Mouse (Mus musculus) cerebellum, adult (tissue): ENCODE results near the gene Tram2.

ENCODE experiments used
- ATAC-seq: cut with Nextera tagmentation; 2 replicates; pipeline ENCODE4 v1.9.2; 2017; ENCODE audit warnings: mild to moderate bottlenecking, moderate library complexity, mixed read lengths; ENCODE audit not compliant: insufficient number of reproducible peaks, low FRiP score, low TSS enrichment

Gene Tram2

DNA sequence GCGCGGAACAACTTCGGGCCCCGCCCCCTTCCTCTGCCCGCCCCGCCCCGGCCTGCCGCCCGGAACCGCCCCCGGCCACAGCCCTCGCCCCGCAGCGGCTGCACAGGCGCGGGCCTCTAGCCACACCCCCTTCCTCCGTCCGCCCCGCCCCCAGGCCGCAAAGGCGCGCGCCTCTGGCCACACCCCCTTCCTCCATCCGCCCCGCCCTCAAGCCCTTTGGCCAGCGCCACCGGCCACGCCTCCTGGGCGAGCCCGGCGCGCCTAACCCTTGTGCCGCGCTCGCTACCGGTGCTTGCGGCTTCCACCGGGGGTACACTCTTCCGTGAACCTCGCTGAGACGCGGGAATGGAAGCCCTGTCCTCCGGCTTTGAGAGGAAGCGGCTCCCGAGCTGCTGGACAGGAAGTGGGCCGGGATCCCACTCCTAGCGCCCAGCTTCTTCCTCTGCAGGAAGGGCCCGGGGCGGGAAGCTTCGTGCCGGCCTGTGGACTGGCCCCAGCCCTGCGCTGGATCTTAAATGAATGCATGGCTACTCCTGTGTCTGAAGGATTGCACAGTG is at the start of gene Tram2:
Gene Tram2 (minus strand): TSS at position 13 of the 557 bp plus-strand sequence.
- ATAC-seq = peak; percentile 81

DNA sequence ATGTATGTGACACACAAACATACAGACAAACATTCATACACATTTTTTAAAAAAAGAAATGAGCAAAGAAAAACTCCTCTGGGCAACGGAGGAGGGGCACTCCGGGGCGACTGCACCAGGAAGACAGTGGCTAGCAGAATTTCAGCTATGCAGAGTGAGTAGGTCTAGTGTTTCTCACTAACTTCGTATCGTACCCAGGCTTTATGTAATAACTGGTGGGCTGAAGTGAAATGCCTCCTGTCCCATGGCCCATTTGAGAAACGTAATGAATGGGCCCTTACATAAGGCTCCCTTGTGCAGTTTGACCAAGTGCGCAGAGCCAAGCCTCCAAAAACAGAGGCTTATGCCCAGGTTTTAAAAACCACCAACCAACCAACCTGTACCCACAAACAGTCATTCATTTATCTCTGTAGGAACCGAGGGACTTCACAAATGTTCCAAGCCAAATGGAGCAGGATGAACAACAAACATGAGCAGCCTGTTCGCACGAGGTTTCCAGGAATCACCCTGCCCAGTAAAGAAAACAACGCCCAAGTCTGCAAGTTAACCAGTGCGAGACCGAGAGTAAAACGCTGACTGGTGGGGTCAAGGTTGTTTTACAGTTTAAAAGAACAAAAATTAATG is 45.8 kb upstream of the Tram2 start:
- no peak for ATAC-seq

DNA sequence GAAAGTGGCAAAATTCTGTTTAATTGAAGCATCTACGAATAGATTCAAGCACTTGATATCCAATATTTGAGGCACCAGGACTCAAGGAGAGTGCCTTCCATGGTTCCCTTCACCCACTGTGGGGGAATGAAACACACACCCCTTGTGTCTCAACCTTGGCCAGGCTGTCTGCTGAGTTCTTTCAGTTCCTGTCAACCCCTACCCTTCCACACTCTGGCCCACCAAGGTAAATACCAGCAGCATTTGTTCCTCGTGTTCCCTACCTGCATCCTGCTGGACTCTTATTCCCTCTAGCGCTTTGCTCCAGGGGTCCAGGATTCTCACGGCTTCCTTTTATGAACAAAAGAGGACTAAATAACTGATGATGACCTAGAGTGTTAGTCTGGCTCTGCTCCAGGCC is 24.8 kb upstream of the Tram2 start:
- no peak for ATAC-seq

- ATAC-seq = peak; percentile 50; the same call in 1 of the 2 replicates
Observed at GRCm38 (mm10) chr1:21101221-21102006, 22.4 kb upstream of the Tram2 start.

GRCm38 (mm10) chr1:21100726-21101125 is 21.7 kb upstream of the Tram2 start:
- 0 out of 2 replicates have a peak, but pooled peaks have one; percentile 8 for ATAC-seq

- no peak for ATAC-seq
Observed at GRCm38 (mm10) chr1:21097001-21097989, 18.3 kb upstream of the Tram2 start.

DNA sequence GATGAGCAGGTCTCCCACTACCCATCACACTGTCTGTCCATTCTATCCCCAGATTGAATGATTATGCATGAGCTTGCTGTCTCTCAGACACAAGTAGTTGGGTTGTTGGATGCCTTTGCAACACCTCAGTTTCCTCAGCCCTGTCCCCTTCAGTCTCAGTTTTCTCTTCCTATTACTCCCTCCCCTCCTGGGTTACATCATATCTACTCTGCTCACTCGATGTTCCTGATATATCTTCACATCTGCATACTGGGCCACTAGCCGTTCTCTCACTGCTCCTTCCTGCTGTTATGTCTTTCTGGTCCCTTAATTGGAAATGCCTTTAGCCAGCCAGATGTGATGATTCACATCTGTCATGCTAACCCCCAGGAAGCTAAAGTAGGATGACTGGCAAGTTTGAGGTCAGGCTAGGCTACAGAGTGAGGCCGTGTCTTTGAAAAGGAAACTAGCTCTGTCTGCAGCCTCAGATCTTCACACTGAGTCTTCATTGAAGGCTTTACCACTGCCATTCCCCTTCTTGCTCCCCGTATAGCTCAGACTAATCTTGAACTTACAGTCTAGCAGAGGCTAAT is 15.7 kb upstream of the Tram2 start:
- no peak for ATAC-seq

DNA sequence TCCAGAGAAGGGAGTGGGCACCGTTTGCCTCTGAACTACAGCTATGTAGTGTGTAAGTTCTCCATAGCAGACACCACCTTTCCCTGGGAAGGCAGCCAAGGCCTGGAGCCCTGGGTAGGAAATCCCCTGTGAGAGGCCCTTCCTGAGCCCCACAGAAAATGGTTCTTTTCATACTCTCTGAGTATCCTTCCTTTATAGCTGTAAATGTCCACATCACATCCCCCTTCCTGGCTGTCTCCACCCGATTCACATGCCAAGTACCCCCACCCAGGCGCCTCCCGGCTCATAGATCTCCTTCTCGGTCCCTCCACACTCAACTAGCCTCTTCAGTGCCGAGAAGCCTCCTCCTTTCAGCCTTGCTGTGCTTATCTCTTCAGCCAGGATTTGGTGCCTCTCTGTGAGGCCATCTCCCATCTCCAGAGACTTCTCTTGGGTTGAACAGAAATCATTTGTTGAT is 10.7 kb upstream of the Tram2 start:
- no peak for ATAC-seq

GRCm38 (mm10) chr1:21086291-21086690 is 7.3 kb upstream of the Tram2 start:
- ATAC-seq = no peak

- ATAC-seq = no peak
Observed at GRCm38 (mm10) chr1:21084661-21085060, 5.6 kb upstream of the Tram2 start.

DNA sequence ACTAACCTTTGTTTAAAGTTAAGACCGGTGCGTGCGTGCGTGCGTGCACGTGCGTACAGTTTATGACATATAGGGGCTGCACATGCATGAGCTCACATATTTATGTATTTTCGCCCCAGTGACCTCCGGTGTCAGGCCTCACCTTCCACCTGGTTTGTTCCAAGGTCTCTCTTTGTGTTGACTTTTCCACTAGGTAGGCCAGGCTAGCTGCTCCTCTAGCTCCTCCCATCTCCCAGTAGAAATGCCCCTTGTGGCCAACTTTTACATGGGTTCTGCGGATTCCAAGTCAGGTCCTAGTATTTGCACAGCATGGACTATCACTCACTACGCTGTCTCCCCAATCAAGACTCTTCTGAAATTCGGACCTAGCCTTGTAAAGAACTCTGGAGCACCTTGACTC is 1.3 kb upstream of the Tram2 start:
- no peak for ATAC-seq

GRCm38 (mm10) chr1:21078481-21079214 is 381 bp downstream of the Tram2 start:
- ATAC-seq = peak; percentile 27

DNA sequence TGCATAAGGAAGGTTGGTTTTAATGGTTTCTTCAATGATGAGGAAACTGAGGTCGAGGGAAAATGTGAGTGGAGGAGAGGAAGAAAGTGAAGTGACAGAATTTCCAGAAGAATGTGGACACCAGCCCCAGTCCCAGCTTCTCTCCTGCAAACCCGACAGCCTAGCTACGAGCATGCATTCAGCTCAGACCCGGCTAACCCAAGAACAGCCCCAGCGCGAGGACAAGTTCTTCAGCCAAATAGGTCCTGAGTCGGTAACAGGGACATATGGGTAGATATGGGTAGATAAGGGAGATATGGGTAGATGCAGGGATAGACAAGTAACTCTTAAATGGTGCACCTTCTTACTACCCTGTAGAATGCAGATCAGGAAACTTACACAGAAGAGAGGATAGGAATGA is 1.4 kb downstream of the Tram2 start:
- ATAC-seq = no peak

DNA sequence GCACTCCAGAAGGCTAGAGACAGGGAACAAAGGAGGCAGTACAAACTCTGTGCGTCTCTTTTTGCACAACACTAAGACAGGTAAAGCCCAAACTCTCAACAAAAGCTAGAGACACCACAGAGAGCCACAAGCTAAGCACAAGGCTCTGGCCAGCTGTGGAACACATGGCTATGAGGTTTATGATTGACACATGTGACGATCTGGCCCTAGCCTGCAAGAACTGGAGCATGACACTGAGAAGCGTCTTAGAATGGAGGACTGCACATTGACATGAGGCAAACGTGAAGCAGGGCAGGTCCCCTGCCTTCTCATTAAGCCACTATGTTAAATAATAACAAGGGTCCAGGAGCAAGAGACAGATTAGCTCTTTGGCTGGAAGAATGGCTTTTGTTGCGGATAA is 1.8 kb downstream of the Tram2 start:
- no peak for ATAC-seq

- ATAC-seq = no peak
Observed at GRCm38 (mm10) chr1:21075986-21076495, 3.0 kb downstream of the Tram2 start.

- ATAC-seq = no peak
Observed at GRCm38 (mm10) chr1:21074231-21074630, 4.8 kb downstream of the Tram2 start.

- ATAC-seq = no peak
Observed at GRCm38 (mm10) chr1:21072875-21073444, 6.1 kb downstream of the Tram2 start.

GRCm38 (mm10) chr1:21070658-21071057 is 8.4 kb downstream of the Tram2 start:
- ATAC-seq = no peak
